Mouse (Mus musculus) left cerebral cortex, adult 8-10 months (tissue): Measurements from ENCODE around the gene Slc7a7. TPM values are rescaled to one million over a fixed set of nuclear protein-coding genes. Genes with fewer than 3 reads are reported as not detected.

ENCODE experiments used
- DNase-seq, 2 experiments: peaks; one replicate each; pipeline ENCODE4 v3.0.0; 2022; ENCODE audit warnings: low spot score in 2 of 2
- total RNA-seq, 4 experiments: library from RNA; stranded (reverse); gene quantifications; 2 replicates each; pipeline ENCODE4 v1.2.4; 2022

The Slc7a7 gene
- total RNA-seq, 4 experiments from 2014 or later = 1.1 to 7.5 (median 3.4) TPM

DNA sequence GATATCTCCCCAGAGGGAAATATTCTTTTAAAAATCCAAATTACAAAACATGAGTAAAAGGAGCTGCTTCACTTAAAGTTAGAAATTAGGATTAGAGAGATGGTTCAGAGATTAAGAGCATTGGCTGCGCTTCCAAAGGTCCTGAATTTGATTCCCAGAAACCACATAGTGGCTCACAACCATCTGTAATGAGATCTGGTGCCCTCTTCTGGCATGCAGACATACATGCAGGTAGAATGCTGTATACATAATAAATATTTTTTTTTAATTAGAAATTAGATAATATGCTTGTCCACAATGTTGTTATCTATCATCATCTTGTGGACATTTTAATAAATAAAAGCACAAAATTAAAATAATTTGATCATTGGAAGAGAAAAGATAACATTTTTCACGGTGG, 89.0 kb downstream of the Slc7a7 start:
- no peak for DNase-seq

- DNase-seq = no peak
Measured at GRCm38 (mm10) chr14:54324486-54324885, 93.1 kb downstream of the Slc7a7 start.

- no peak for DNase-seq
Measured at GRCm38 (mm10) chr14:54321556-54322376, 95.8 kb downstream of the Slc7a7 start.

Other genes with a start within 250 kb of the Slc7a7 start
- gene Dad1, start 163.7 kb downstream of the Slc7a7 start, total RNA-seq = 100 to 1,000 TPM; 107 to 115 (median 113) TPM
- gene Abhd4, start 163.6 kb downstream of the Slc7a7 start, total RNA-seq = 10 to 100 TPM; 53.6 to 66.2 (median 59.0) TPM
- not detected for gene Olfr49, start 132.8 kb downstream of the Slc7a7 start, total RNA-seq
- 10 to 100 TPM; 51.0 to 56.7 (median 55.1) TPM for gene Oxa1l, start 56.9 kb downstream of the Slc7a7 start, total RNA-seq
- 100 to 1,000 TPM in 2 of 4 experiments, 10 to 100 TPM in 2; 71.6 to 109 (median 87.4) TPM for gene Mrpl52, start 9.1 kb upstream of the Slc7a7 start, total RNA-seq
- gene Mmp14, start 13.8 kb upstream of the Slc7a7 start, total RNA-seq = 10 to 100 TPM in 3 of 4 experiments, 1 to 10 TPM in 1; 8.7 to 14.8 (median 11.9) TPM
- 10 to 100 TPM; 24.1 to 27.4 (median 25.8) TPM for gene Lrp10, start 46.4 kb upstream of the Slc7a7 start, total RNA-seq
- 10 to 100 TPM; 11.7 to 18.2 (median 13.6) TPM for gene Rem2, start 58.3 kb upstream of the Slc7a7 start, total RNA-seq
- 10 to 100 TPM; 50.0 to 58.5 (median 55.0) TPM for gene Prmt5, start 99.7 kb upstream of the Slc7a7 start, total RNA-seq
- 1 to 10 TPM; 3.0 to 4.7 (median 3.4) TPM for gene Haus4, start 136.8 kb upstream of the Slc7a7 start, total RNA-seq
- 1 to 10 TPM; 1.3 to 2.4 (median 1.7) TPM for gene Ajuba, start 159.8 kb upstream of the Slc7a7 start, total RNA-seq
- gene 4931414P19Rik, start 188.2 kb upstream of the Slc7a7 start, total RNA-seq = 1 to 10 TPM; 4.7 to 6.3 (median 5.7) TPM
- gene Psmb5, start 200.2 kb upstream of the Slc7a7 start, total RNA-seq = 100 to 1,000 TPM; 151 to 185 (median 175) TPM
- under 1 TPM in 3 of 4 experiments, not detected in 1; 0.14 to 0.63 (median 0.14) TPM for gene Psmb11, start 203.7 kb upstream of the Slc7a7 start, total RNA-seq
- gene Gm17606, start 223.2 kb upstream of the Slc7a7 start, total RNA-seq = not detected
- gene Cdh24, start 223.6 kb upstream of the Slc7a7 start, total RNA-seq = 1 to 10 TPM; 7.5 to 8.1 (median 7.8) TPM